Mouse (Mus musculus) kidney, adult 8-10 months (tissue): ENCODE data around the gene Rfx4.

ENCODE experiments used
- DNase-seq, 2 experiments: peaks; one replicate each; pipeline ENCODE4 v3.0.0; 2022

Gene Rfx4

GRCm38 (mm10) chr10:84815676-84816436, 60.0 kb downstream of the Rfx4 start:
- DNase-seq, result no peak

- no peak for DNase-seq
These were observed 61.4 kb downstream of the Rfx4 start for GRCm38 (mm10) chr10:84817086-84817869.

GRCm38 (mm10) chr10:84819669-84820068, 63.8 kb downstream of the Rfx4 start:
- DNase-seq, result no peak

GRCm38 (mm10) chr10:84820230-84820629, 64.4 kb downstream of the Rfx4 start:
- DNase-seq, result no peak

DNA sequence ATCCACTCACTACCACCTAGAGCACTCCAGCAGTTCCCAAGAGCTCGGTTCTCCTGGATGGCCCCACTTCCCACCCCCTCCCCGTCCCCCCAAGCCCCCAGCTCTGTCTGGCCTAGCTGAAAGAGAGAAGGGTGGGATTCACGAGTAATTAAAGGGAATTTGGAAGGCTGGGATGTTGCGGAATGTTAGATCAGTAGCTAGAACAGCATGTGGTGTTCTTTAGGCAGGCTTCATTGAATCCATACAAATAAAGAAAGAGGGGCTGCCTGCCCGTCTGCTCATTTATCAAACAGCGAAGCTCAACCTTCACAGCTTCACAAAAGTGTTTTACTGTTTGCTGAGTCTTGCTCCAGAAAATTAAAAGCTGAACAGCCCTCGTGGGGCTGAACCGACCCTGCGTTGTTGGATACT, 66.9 kb downstream of the Rfx4 start:
- DNase-seq, result no peak

GRCm38 (mm10) chr10:84823621-84824020, 67.8 kb downstream of the Rfx4 start:
- peak; percentile 15 to 19 for DNase-seq

GRCm38 (mm10) chr10:84829009-84829408, 73.1 kb downstream of the Rfx4 start:
- DNase-seq, result no peak

DNA sequence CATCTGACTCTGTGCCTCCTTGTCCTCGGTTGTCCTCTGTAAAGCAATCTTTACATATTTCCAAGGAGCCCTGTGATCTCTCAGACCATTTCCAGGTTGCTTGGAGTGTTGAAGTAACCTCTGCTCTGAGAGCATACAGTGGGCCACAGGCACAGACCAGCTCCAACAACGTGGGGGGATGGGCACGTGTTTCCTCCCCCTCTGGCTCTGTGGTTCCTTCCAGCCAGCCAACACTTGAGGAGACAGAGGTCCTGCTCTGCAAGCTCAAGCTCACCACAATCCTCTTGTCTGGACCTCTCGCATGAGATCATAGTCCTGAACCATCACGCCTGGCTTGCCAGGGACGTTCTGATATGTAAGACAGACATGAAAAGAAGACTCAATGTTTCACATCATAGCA, 79.7 kb downstream of the Rfx4 start:
- DNase-seq, result no peak

GRCm38 (mm10) chr10:84836104-84836503, 80.2 kb downstream of the Rfx4 start:
- DNase-seq, result peak; percentile 22 to 42

DNA sequence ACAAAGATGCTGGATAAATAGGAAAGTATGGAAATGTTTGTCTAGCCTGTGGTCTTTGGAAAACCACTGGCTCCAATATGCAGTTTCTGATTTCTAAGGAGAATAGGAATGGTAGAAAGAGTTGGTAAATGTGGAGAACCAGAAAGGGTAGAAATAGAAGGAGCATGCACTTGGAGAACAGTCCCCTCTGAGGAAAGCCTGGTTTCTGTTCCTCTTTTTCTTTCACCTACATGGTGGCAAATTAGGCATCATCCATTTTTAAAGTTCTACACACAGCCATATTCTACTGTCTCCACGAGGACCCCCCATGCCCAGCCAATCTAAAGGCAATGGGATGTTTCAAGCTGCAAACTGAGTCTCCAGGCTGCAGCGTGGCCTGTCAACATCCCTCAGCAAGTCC, 81.5 kb downstream of the Rfx4 start:
- DNase-seq, result no peak

DNA sequence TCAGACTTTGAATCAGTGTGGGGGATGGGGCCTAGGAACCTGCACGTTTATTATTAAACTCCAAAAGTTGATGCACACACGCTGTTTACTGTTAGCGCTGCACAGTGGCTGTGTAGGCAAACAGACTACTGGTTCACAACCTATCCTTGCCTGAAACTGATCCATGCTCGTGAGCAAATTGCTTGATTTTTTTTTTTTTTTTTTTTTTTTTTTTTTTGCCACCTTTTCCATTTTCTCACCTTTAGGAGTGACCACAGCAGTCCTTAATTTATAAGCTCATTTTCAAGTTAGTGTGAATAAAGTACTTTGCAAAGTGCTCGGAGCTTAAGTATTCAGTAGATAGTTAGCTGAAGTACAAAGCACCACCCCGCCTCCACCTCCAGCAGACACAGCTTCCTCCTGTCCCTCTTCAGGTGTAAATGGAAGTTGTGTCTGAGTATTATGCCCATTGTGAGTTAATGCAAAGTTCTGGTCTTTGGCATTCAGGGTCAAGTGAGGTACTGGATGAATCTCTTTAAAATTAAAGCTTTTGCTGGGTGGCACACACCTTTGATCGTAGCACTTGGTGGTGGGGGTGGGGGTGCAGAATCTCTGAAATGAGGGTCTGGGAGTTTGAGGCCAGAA, 83.1 kb downstream of the Rfx4 start:
- no peak for DNase-seq

- DNase-seq, result no peak
These were observed 90.8 kb downstream of the Rfx4 start for GRCm38 (mm10) chr10:84846638-84847037.

- DNase-seq, result peak; percentile 63 to 74
These were observed 96.4 kb downstream of the Rfx4 start for GRCm38 (mm10) chr10:84851981-84852979.

- DNase-seq, result no peak
These were observed 98.2 kb downstream of the Rfx4 start for GRCm38 (mm10) chr10:84854059-84854458.

- no peak for DNase-seq
These were observed 99.6 kb downstream of the Rfx4 start for GRCm38 (mm10) chr10:84855466-84855865.

- DNase-seq, result no peak
These were observed 102.5 kb downstream of the Rfx4 start for GRCm38 (mm10) chr10:84858371-84858770.

GRCm38 (mm10) chr10:84858806-84859496, 103.1 kb downstream of the Rfx4 start:
- no peak for DNase-seq

- DNase-seq, result no peak
These were observed 103.9 kb downstream of the Rfx4 start for GRCm38 (mm10) chr10:84859556-84860380.

- no peak for DNase-seq
These were observed 107.6 kb downstream of the Rfx4 start for GRCm38 (mm10) chr10:84863488-84863887.

- DNase-seq, result no peak
These were observed 111.7 kb downstream of the Rfx4 start for GRCm38 (mm10) chr10:84867577-84867976.

DNA sequence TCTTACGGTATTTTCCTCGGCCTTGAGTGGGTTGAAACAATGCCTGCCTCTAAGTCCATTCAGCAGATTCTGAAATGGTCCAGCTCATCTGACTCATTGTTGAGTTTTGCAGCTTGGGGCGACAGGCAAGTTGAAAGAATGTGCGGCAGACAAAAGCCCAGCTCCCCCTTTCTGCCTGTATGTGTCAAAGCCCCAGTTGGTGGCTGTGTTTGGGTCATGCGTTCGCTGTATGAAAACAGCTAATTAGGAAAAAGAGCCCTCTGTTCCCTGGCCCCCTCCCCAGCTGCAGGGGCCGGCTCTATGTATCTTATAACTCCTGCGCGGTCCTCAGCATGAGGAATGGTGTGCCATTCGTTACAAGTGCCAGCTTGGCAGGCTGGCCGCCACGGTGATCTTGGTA, 115.4 kb downstream of the Rfx4 start:
- no peak for DNase-seq
